Mouse (Mus musculus): ENCODE measurements around the gene Ceacam1. TPM values are rescaled to one million over a fixed set of nuclear protein-coding genes. Genes with fewer than 3 reads are reported as not detected.
"Not testable (repeated sequence)": the region's sequence is repeated elsewhere in the genome, so short reads cannot be mapped to it uniquely, and the experiment has no call there.

Ceacam1 gene
- polyA plus RNA-seq (2012; rRNA removed): 3.5 and 4.1 TPM in 2 replicates

DNA sequence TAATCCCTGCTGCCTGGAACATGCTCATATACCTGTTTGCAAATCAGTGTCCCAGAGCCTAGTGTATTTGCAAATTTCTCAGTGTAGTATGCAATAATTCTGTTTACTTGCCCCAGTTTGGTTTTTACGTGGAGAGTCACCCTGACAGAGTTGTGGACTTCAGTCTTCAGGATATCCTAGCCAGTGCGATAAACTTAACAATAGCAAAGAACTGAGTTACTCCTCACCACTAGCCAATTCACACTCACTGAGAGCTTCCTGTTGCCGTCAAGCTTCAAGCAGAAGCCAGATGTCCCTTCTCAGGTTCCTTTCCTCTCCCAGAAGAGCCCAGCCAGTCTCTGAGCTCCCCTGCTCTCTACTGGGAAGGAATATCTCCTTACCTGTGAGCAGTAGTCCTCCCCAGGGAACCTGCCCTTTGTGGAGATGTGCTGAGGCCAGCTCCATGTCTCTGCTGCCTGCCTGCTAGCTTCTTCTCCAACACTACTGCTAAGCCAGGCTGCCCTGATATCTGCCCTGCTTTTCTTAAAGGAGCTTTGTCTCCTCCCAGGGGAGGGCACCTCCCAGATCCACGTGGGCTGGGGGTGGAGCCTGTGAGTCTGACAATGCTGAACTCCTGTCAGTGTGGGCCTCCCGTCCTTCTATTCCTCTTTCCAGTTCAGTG, at the start of gene Ceacam1:
TSS of gene Ceacam1 (minus strand) at position 513 of the 661 bp plus-strand sequence.
- WGBS: 52% methylated on average over 5 of the region's 5 CpGs
- not testable (repeated sequence) for DNase-seq; H3K27me3 ChIP-seq (ENCODE audit: control insufficient read depth, insufficient read depth, low read length); H3K4me3 ChIP-seq (replicated peaks; ENCODE audit: insufficient read depth, low read depth, low read length); H3K4me1 ChIP-seq (ENCODE audit: control insufficient read depth, insufficient read depth, low read length); H3K27ac ChIP-seq (ENCODE audit: insufficient read depth, low read length)

DNA sequence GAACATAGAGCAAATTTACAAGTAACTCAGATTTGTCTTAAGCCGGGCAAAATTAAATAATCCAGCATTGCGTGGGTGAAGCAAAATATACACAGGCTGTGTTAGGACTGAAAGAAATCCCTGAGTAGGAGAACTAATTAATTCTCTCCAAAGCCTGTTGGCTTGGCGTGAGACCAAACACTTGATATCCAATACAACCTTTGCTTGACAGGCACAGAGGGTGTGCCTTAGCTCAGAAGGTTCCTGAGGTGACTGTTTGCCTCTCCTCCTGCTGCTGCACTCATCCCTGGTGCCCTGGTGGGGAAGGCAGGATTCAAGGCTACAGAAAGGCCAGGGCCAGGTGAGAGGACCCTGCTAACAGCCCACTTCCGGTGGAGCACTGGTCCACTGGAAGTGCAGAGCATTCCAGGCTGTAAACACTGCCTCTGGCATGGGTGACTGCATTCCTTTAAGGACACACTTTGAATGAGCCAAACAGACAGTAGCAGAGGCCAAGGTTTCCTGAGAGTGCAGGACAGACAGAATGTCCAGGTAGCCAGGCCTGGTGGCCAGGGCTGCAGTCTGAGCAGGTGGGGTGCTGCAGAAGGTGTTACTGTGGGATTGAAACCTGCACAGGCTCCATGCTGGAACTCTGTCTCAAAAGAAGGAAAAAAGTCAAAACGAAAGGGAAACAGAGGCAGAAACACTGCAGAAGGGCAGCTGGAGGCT, 38.8 kb upstream of the Ceacam1 start:
- not testable (repeated sequence) for H3K4me3 ChIP-seq (replicated peaks; ENCODE audit: insufficient read depth, low read depth, low read length); H3K4me1 ChIP-seq (ENCODE audit: control insufficient read depth, insufficient read depth, low read length); DNase-seq; H3K27me3 ChIP-seq (ENCODE audit: control insufficient read depth, insufficient read depth, low read length); H3K27ac ChIP-seq (ENCODE audit: insufficient read depth, low read length)
- 23% methylated on average over 2 of the region's 5 CpGs for WGBS

GRCm38 (mm10) chr7:25515667-25516066, 38.3 kb upstream of the Ceacam1 start:
- H3K4me1 ChIP-seq (ENCODE audit: control insufficient read depth, insufficient read depth, low read length); H3K4me3 ChIP-seq (replicated peaks; ENCODE audit: insufficient read depth, low read depth, low read length); DNase-seq; H3K27me3 ChIP-seq (ENCODE audit: control insufficient read depth, insufficient read depth, low read length); H3K27ac ChIP-seq (ENCODE audit: insufficient read depth, low read length): not testable (repeated sequence)
- WGBS: 20% methylated on average over 1 of the region's 1 CpGs

GRCm38 (mm10) chr7:25509925-25510324, 32.5 kb upstream of the Ceacam1 start:
- Histone ChIP-seq H3K4me3 (replicated peaks; ENCODE audit: insufficient read depth, low read depth, low read length) (no peak overlapping the region), H3K27ac (ENCODE audit: insufficient read depth, low read length) (no peak overlapping the region), H3K4me1 (ENCODE audit: control insufficient read depth, insufficient read depth, low read length) (no peaks in the 10 kb centered on the region), H3K27me3 (ENCODE audit: control insufficient read depth, insufficient read depth, low read length) (no peaks in the 10 kb centered on the region)
- no peak for TF ChIP-seq POLR2A (IDR thresholded peaks at IDR 0.05; ENCODE audit: borderline replicate concordance, insufficient read depth, low read length)
- TF ChIP-seq CTCF (IDR thresholded peaks at IDR 0.05; ENCODE audit: borderline replicate concordance, insufficient read depth, low read depth, low read length): no peak
- DNase-seq: no peak
- WGBS: 88% methylated on average over 3 of the region's 3 CpGs

- DNase-seq: no peak
- Histone ChIP-seq H3K4me1 (ENCODE audit: control insufficient read depth, insufficient read depth, low read length) (no peaks in the 10 kb centered on the region), H3K4me3 (replicated peaks; ENCODE audit: insufficient read depth, low read depth, low read length) (no peak overlapping the region), H3K27ac (ENCODE audit: insufficient read depth, low read length) (no peak overlapping the region), H3K27me3 (ENCODE audit: control insufficient read depth, insufficient read depth, low read length) (no peaks in the 10 kb centered on the region)
- TF ChIP-seq POLR2A (IDR thresholded peaks at IDR 0.05; ENCODE audit: borderline replicate concordance, insufficient read depth, low read length) (no peak), CTCF (IDR thresholded peaks at IDR 0.05; ENCODE audit: borderline replicate concordance, insufficient read depth, low read depth, low read length) (no peak)
- WGBS: 74% methylated on average over 1 of the region's 1 CpGs
Measured at GRCm38 (mm10) chr7:25494649-25495048, 17.2 kb upstream of the Ceacam1 start.

DNA sequence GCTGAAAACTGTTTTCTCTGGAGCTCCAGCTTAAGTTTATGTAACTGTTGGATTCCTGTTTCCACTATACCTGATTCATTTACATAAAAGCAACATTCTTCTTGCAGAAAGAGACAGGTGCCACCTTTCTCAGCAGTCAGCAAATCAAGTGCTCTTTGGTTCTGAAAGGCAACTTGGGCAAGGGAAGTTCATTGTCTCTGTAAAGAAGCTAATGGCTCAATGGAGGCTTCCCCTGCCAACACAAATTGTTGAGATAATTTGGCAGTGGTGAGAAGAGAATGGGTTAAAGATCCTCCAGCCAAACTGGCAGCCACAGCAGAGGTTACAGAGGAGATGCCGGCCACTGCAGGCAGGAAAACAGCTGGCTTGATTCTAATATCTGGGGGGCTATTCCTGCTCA, 13.3 kb upstream of the Ceacam1 start:
- not testable (repeated sequence) for H3K4me3 ChIP-seq (replicated peaks; ENCODE audit: insufficient read depth, low read depth, low read length); H3K27ac ChIP-seq (ENCODE audit: insufficient read depth, low read length); H3K4me1 ChIP-seq (ENCODE audit: control insufficient read depth, insufficient read depth, low read length); DNase-seq; H3K27me3 ChIP-seq (ENCODE audit: control insufficient read depth, insufficient read depth, low read length)
- no CpG with 5 or more reads among the region's 1 CpGs for WGBS

DNA sequence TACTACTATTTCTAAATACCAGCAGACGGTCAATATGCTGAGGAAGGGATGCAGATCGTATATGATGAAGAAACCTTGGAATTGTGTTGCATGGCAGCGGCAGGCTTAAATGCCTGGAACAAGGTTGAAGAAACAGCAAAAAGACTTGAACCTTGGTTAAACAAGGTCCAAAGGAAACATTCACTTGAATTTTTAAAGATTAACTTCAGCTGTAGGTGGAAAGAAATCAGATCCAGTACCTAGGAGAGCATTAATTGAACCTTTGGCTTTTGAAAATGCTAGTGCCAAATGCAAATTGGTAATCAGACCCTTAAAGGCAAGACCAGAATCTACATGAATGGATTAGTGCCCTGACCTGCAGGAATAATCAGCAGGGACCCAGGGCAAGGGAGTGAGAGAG, 12.0 kb upstream of the Ceacam1 start:
- WGBS: 94% methylated on average over 3 of the region's 3 CpGs
- DNase-seq: not testable (repeated sequence)

GRCm38 (mm10) chr7:25486186-25486585, 8.8 kb upstream of the Ceacam1 start:
- TF ChIP-seq CTCF (IDR thresholded peaks at IDR 0.05; ENCODE audit: borderline replicate concordance, insufficient read depth, low read depth, low read length): no peak
- no peak for TF ChIP-seq POLR2A (IDR thresholded peaks at IDR 0.05; ENCODE audit: borderline replicate concordance, insufficient read depth, low read length)
- WGBS: 7% methylated on average over 1 of the region's 1 CpGs
- DNase-seq: peak in 1 of 2 experiments; percentile 21

More for the DNA sequence above, 12.0 kb upstream of the Ceacam1 start:
- H3K4me3 ChIP-seq (replicated peaks; ENCODE audit: insufficient read depth, low read depth, low read length); H3K4me1 ChIP-seq (ENCODE audit: control insufficient read depth, insufficient read depth, low read length); H3K27ac ChIP-seq (ENCODE audit: insufficient read depth, low read length); H3K27me3 ChIP-seq (ENCODE audit: control insufficient read depth, insufficient read depth, low read length): not testable (repeated sequence)

DNA sequence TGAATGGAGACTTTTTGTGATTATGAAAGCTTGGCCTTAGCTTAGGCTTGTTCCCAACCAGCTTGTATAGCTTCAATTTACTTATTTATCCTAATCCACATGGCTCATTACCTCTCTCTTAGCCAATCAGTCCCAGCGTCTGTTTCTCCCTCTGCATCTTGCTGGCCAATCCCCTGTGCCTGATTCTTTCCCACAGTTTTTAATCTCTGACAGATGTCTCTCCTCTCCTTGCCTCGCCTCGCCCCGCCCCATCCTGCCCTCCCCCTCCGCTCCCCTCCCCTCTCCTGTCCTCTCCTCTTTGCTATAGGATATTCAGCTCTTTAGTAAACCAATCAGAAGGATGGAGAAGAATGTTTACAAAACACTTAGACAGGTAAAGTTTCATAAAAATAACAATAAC, 7.7 kb upstream of the Ceacam1 start:
- TF ChIP-seq POLR2A (IDR thresholded peaks at IDR 0.05; ENCODE audit: borderline replicate concordance, insufficient read depth, low read length): no peak
- TF ChIP-seq CTCF (IDR thresholded peaks at IDR 0.05; ENCODE audit: borderline replicate concordance, insufficient read depth, low read depth, low read length): no peak
- Histone ChIP-seq H3K27ac (ENCODE audit: insufficient read depth, low read length) (no peak overlapping the region), H3K4me1 (ENCODE audit: control insufficient read depth, insufficient read depth, low read length) (no peaks in the 10 kb centered on the region), H3K27me3 (ENCODE audit: control insufficient read depth, insufficient read depth, low read length) (no peaks in the 10 kb centered on the region), H3K4me3 (replicated peaks; ENCODE audit: insufficient read depth, low read depth, low read length) (no peak overlapping the region)
- DNase-seq: no peak
- 37% methylated on average over 5 of the region's 5 CpGs for WGBS

More at GRCm38 (mm10) chr7:25486186-25486585, 8.8 kb upstream of the Ceacam1 start:
- H3K4me3 ChIP-seq (replicated peaks; ENCODE audit: insufficient read depth, low read depth, low read length): no peak overlapping the region
- H3K4me1 ChIP-seq (ENCODE audit: control insufficient read depth, insufficient read depth, low read length): no peaks in the 10 kb centered on the region
- H3K27ac ChIP-seq (ENCODE audit: insufficient read depth, low read length): no peak overlapping the region
- H3K27me3 ChIP-seq (ENCODE audit: control insufficient read depth, insufficient read depth, low read length): no peaks in the 10 kb centered on the region
